Mouse (Mus musculus): ENCODE results near the gene Slamf6. TPM values are rescaled to one million over a fixed set of nuclear protein-coding genes. Genes with fewer than 3 reads are reported as not detected.

The Slamf6 gene
- polyA plus RNA-seq, 1 experiment from 2014 or later = not detected

- Histone ChIP-seq H3K4me1 (replicated peaks; ENCODE audit: control insufficient read depth, insufficient read depth, low read length) (no peaks in the 10 kb centered on the region), H3K4me2 (ENCODE audit: low read depth, low read length, severe bottlenecking) (no peak overlapping the region), H3K9ac (ENCODE audit: low read length) (no peak overlapping the region), H3K4me3 (ENCODE audit: low read depth, low read length) (no peak overlapping the region), H3K36me3 (ENCODE audit: control insufficient read depth, insufficient read depth, low read length) (no peaks in the 10 kb centered on the region), H3K27me3 (ENCODE audit: control insufficient read depth, insufficient read depth, low read length) (no peaks in the 10 kb centered on the region), H3K27ac (ENCODE audit: low read depth, low read length) (no peak overlapping the region), H3K9me3 (ENCODE audit: control insufficient read depth, low read length) (no peaks in the 10 kb centered on the region)
- ATAC-seq (replicated peaks; ENCODE audit: low FRiP score) (no peak), DNase-seq (ENCODE audit: low spot score) (no peak)
- 88% methylated on average over 9 of the region's 9 CpGs for WGBS
Observed at GRCm38 (mm10) chr1:171920989-171921621, 3.8 kb downstream of the Slamf6 start.

DNA sequence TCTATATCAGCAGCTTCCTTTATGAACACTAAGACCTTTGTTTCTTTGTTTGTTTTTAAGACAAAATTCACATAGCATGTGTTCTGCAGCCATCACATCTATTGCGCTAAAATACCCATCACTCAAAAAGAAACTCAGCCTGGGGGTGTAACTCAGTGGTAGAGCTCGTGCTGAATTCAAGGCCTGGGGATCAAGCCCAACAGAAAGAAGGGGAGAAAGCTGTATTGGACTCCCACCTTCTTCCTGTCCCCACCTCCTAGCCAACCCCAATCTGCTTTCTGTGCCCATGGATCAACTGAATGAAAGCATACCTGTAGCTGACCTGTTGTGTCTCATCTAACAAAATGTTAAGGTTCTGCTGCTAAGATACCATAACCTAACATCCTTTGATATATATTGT lies 4.3 kb downstream of the Slamf6 start:
- no peaks in the 10 kb centered on the region for H3K36me3 ChIP-seq (ENCODE audit: control insufficient read depth, insufficient read depth, low read length)
- H3K9me3 ChIP-seq (ENCODE audit: control insufficient read depth, low read length) = no peaks in the 10 kb centered on the region
- no peak overlapping the region for H3K27ac ChIP-seq (ENCODE audit: low read depth, low read length)
- no peak overlapping the region for H3K4me3 ChIP-seq (ENCODE audit: low read depth, low read length)
- no peaks in the 10 kb centered on the region for H3K4me1 ChIP-seq (replicated peaks; ENCODE audit: control insufficient read depth, insufficient read depth, low read length)
- no peak overlapping the region for H3K4me2 ChIP-seq (ENCODE audit: low read depth, low read length, severe bottlenecking)
- WGBS = 90% methylated on average over 2 of the region's 2 CpGs
- no peak for DNase-seq (ENCODE audit: low spot score)
- H3K27me3 ChIP-seq (ENCODE audit: control insufficient read depth, insufficient read depth, low read length) = no peaks in the 10 kb centered on the region
- no peak for ATAC-seq (replicated peaks; ENCODE audit: low FRiP score)
- no peak overlapping the region for H3K9ac ChIP-seq (ENCODE audit: low read length)

GRCm38 (mm10) chr1:171922844-171923243 lies 5.5 kb downstream of the Slamf6 start:
- no peak for ATAC-seq (replicated peaks; ENCODE audit: low FRiP score)
- WGBS = 94% methylated on average over 5 of the region's 5 CpGs

GRCm38 (mm10) chr1:171924900-171925299 lies 7.6 kb downstream of the Slamf6 start:
- H3K4me3 ChIP-seq (ENCODE audit: low read depth, low read length) = no peak overlapping the region
- no peaks in the 10 kb centered on the region for H3K36me3 ChIP-seq (ENCODE audit: control insufficient read depth, insufficient read depth, low read length)
- H3K4me1 ChIP-seq (replicated peaks; ENCODE audit: control insufficient read depth, insufficient read depth, low read length) = no peaks in the 10 kb centered on the region
- no peak overlapping the region for H3K27ac ChIP-seq (ENCODE audit: low read depth, low read length)
- H3K27me3 ChIP-seq (ENCODE audit: control insufficient read depth, insufficient read depth, low read length) = no peaks in the 10 kb centered on the region
- no peaks in the 10 kb centered on the region for H3K9me3 ChIP-seq (ENCODE audit: control insufficient read depth, low read length)
- DNase-seq (ENCODE audit: low spot score) (no peak), ATAC-seq (replicated peaks; ENCODE audit: low FRiP score) (no peak)
- H3K9ac ChIP-seq (ENCODE audit: low read length) = no peak overlapping the region
- 82% methylated on average over 3 of the region's 3 CpGs for WGBS
- H3K4me2 ChIP-seq (ENCODE audit: low read depth, low read length, severe bottlenecking) = no peak overlapping the region

More at GRCm38 (mm10) chr1:171922844-171923243, 5.5 kb downstream of the Slamf6 start:
- H3K9ac ChIP-seq (ENCODE audit: low read length) = no peak overlapping the region
- no peaks in the 10 kb centered on the region for H3K4me1 ChIP-seq (replicated peaks; ENCODE audit: control insufficient read depth, insufficient read depth, low read length)
- DNase-seq (ENCODE audit: low spot score) = no peak
- H3K27me3 ChIP-seq (ENCODE audit: control insufficient read depth, insufficient read depth, low read length) = no peaks in the 10 kb centered on the region
- H3K9me3 ChIP-seq (ENCODE audit: control insufficient read depth, low read length) = no peaks in the 10 kb centered on the region
- no peak overlapping the region for H3K4me3 ChIP-seq (ENCODE audit: low read depth, low read length)
- H3K36me3 ChIP-seq (ENCODE audit: control insufficient read depth, insufficient read depth, low read length) = no peaks in the 10 kb centered on the region
- no peak overlapping the region for H3K27ac ChIP-seq (ENCODE audit: low read depth, low read length)
- no peak overlapping the region for H3K4me2 ChIP-seq (ENCODE audit: low read depth, low read length, severe bottlenecking)

DNA sequence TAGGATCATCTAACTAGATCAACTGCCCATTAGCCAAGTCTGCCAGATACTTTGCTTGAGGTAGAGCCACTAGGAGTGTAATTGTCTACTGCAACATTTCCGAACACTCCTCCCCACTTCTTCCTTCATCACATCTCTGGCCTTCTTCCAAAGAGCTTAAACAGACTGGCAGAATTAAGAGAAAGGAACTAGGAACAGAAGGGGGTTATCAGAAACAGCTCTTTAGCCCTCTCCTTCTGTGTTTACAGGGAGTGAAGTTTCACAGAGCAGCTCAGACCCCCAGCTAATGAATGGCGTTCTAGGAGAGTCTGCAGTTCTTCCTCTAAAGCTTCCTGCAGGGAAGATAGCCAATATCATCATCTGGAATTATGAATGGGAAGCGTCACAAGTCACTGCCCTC lies 16.5 kb downstream of the Slamf6 start:
- no peaks in the 10 kb centered on the region for H3K27me3 ChIP-seq (ENCODE audit: control insufficient read depth, insufficient read depth, low read length)
- H3K9me3 ChIP-seq (ENCODE audit: control insufficient read depth, low read length) = no peaks in the 10 kb centered on the region
- H3K4me1 ChIP-seq (replicated peaks; ENCODE audit: control insufficient read depth, insufficient read depth, low read length) = no peaks in the 10 kb centered on the region
- no peak for ATAC-seq (replicated peaks; ENCODE audit: low FRiP score)
- no peak overlapping the region for H3K9ac ChIP-seq (ENCODE audit: low read length)
- no peak overlapping the region for H3K4me3 ChIP-seq (ENCODE audit: low read depth, low read length)
- no peak overlapping the region for H3K4me2 ChIP-seq (ENCODE audit: low read depth, low read length, severe bottlenecking)
- no peak for DNase-seq (ENCODE audit: low spot score)
- 77% methylated on average over 3 of the region's 3 CpGs for WGBS
- no peaks in the 10 kb centered on the region for H3K36me3 ChIP-seq (ENCODE audit: control insufficient read depth, insufficient read depth, low read length)
- H3K27ac ChIP-seq (ENCODE audit: low read depth, low read length) = no peak overlapping the region

- 85% methylated on average over 14 of the region's 14 CpGs for WGBS
- Histone ChIP-seq H3K9me3 (ENCODE audit: control insufficient read depth, low read length) (no peaks in the 10 kb centered on the region), H3K9ac (ENCODE audit: low read length) (no peak overlapping the region), H3K4me3 (ENCODE audit: low read depth, low read length) (no peak overlapping the region), H3K4me1 (replicated peaks; ENCODE audit: control insufficient read depth, insufficient read depth, low read length) (no peaks in the 10 kb centered on the region), H3K36me3 (ENCODE audit: control insufficient read depth, insufficient read depth, low read length) (no peaks in the 10 kb centered on the region), H3K4me2 (ENCODE audit: low read depth, low read length, severe bottlenecking) (no peak overlapping the region), H3K27me3 (ENCODE audit: control insufficient read depth, insufficient read depth, low read length) (no peaks in the 10 kb centered on the region), H3K27ac (ENCODE audit: low read depth, low read length) (no peak overlapping the region)
- DNase-seq (ENCODE audit: low spot score) = no peak
- ATAC-seq (replicated peaks; ENCODE audit: low FRiP score) = no peak
Observed at GRCm38 (mm10) chr1:171938952-171939948, 21.9 kb downstream of the Slamf6 start.

- Histone ChIP-seq H3K27ac (ENCODE audit: low read depth, low read length) (no peak overlapping the region), H3K9ac (ENCODE audit: low read length) (no peak overlapping the region), H3K4me1 (replicated peaks; ENCODE audit: control insufficient read depth, insufficient read depth, low read length) (no peaks in the 10 kb centered on the region), H3K27me3 (ENCODE audit: control insufficient read depth, insufficient read depth, low read length) (no peaks in the 10 kb centered on the region), H3K9me3 (ENCODE audit: control insufficient read depth, low read length) (no peaks in the 10 kb centered on the region), H3K4me2 (ENCODE audit: low read depth, low read length, severe bottlenecking) (no peak overlapping the region), H3K36me3 (ENCODE audit: control insufficient read depth, insufficient read depth, low read length) (no peaks in the 10 kb centered on the region), H3K4me3 (ENCODE audit: low read depth, low read length) (no peak overlapping the region)
- ATAC-seq (replicated peaks; ENCODE audit: low FRiP score) (no peak), DNase-seq (ENCODE audit: low spot score) (no peak)
- WGBS = 76% methylated on average over 6 of the region's 6 CpGs
Observed at GRCm38 (mm10) chr1:171940626-171941025, 23.3 kb downstream of the Slamf6 start.

DNA sequence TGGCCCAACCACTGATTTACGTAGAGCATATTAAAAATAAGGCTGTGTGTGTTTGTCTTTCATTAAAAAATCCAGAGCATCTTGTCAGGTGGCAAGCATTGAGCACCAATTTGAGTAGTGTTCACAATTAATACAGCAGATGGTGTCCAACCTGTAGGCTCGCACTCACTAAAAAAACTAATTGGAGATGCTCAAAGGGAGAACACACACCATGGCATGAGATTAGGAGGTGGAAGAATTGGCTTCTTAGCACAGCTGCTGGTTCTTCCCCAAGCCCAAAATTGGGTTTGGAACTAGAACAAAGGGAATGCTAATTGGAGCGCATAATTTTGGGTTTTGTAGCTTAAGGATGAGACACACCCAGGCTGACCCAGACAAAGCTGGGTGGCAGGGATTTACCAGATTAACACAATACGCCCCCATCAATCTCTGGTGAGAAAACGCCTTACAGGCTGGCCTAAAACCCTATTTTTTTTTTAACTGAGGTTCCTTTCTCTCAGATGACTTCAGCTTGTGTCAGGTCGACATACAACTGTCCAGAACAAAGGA lies 29.2 kb downstream of the Slamf6 start:
- Histone ChIP-seq H3K4me1 (replicated peaks; ENCODE audit: control insufficient read depth, insufficient read depth, low read length) (no peaks in the 10 kb centered on the region), H3K4me3 (ENCODE audit: low read depth, low read length) (no peak overlapping the region), H3K4me2 (ENCODE audit: low read depth, low read length, severe bottlenecking) (no peak overlapping the region), H3K27me3 (ENCODE audit: control insufficient read depth, insufficient read depth, low read length) (no peaks in the 10 kb centered on the region), H3K9me3 (ENCODE audit: control insufficient read depth, low read length) (no peaks in the 10 kb centered on the region), H3K27ac (ENCODE audit: low read depth, low read length) (no peak overlapping the region), H3K9ac (ENCODE audit: low read length) (no peak overlapping the region), H3K36me3 (ENCODE audit: control insufficient read depth, insufficient read depth, low read length) (no peaks in the 10 kb centered on the region)
- ATAC-seq (replicated peaks; ENCODE audit: low FRiP score) (no peak), DNase-seq (ENCODE audit: low spot score) (no peak)
- 48% methylated on average over 6 of the region's 6 CpGs for WGBS

Data from forebrain, embryonic 11.5 days (tissue).